In genomic region chr15:83241961-83242680, GRCm38 (mm10) we compare ENCODE assay signal across 1 mouse cellular context.
A peak's percentile ranks its signal among the peaks of the same experiment; 100 is the strongest.
TF ChIP-seq lines count a peak whose summit lies in the region.

No protein-coding gene starts in this region.

TF ChIP-seq in ES-E14, 5 proteins besides CTCF, POLR2A, EP300 and RAD21 (continued from another document):
- TF ChIP-seq CHD2 (IDR thresholded peaks at IDR 0.05; ENCODE audit: low read depth, low read length) (no peak), ZNF384 (IDR thresholded peaks at IDR 0.05; ENCODE audit: low read depth, low read length) (peak; percentile 95)
